Mouse (Mus musculus): ENCODE measurements around the gene Gstp3.
"Not testable (repeated sequence)": the region's sequence is repeated elsewhere in the genome, so short reads cannot be mapped to it uniquely, and the experiment has no call there.

Gene Gstp3

DNA sequence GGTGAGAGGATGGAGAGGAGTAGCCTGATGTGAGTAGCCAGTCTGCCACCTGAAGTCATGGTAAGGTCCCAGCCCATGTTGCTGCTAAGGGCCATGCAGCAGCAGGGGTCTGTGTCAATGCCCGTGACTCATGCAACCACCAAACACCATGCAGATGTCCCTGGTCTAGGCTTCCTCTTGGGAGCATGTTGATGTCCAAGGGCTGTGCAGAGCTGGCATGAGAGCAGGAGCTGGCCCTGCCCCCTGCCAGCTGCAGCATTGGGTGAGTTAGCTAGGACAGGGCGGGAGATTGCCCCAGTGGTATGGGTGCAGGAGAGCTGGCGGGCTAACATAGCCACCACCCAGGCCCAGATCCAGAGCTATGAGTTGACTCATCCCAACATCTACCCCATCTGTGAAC is 31.1 kb upstream of the Gstp3 start:
- DNase-seq (ENCODE audit: low spot score in 2 of 2) = no peak

DNA sequence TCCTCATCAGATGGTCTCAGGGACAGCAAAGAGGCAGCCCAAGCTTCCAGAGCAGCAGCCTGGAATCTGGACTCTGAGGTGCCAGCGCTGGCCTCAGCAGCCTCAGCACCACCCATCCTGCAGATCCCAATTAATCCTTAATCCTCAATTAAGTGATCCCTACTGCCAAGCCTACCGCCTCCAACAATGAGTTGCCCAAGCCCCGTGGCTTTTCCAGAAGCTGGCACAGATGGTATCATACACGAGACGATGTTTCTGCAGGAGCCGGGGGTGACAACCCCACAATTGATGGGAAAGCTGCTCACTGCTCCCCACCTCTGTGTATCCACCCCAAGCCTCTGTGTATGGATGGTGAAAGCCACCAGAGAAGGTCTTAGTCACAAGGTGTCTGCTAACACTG is 29.8 kb upstream of the Gstp3 start:
- DNase-seq (ENCODE audit: low spot score in 2 of 2) = peak in 1 of 2 experiments; percentile 4

DNA sequence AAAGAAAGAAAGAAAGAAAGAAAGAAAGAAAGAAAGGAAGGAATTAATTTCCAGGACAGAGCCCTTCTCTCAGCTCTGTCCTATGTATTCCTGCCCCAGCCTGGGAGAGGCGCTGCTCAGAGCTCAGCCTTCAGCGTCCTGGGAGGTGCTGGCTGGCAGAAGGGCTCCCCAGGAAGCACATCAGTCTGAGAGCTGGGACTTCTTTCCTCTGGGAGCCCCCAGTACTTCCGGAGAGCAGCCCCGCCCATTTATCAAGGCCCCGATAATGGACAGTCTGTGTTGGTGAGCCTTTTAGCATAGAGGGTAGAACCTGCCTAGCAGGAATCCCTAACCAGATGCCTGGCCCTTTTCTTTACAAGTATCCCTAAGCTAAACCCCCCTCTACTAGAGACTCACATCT is 28.8 kb upstream of the Gstp3 start:
- no peak for DNase-seq (ENCODE audit: low spot score in 2 of 2)

DNA sequence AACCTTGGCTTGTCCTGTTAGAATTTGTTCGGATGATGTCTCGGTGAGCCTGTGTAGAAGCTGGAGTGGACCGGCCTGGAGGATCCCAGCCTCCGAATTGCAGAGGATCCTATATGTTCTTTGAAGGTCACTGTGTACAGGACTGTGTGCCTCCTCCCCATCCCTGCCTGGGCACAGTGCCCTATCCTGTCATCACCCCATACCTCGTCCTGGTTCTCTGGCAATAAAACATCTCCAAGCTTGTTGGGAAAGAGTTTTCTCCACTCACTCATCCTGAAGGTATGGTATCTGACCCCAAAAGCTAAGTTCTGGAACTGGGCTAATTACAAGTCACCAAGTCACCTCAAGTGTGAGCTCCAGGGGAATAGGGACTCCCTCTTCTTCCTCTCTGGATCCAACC is 27.7 kb upstream of the Gstp3 start:
- no peak for DNase-seq (ENCODE audit: low spot score in 2 of 2)

DNA sequence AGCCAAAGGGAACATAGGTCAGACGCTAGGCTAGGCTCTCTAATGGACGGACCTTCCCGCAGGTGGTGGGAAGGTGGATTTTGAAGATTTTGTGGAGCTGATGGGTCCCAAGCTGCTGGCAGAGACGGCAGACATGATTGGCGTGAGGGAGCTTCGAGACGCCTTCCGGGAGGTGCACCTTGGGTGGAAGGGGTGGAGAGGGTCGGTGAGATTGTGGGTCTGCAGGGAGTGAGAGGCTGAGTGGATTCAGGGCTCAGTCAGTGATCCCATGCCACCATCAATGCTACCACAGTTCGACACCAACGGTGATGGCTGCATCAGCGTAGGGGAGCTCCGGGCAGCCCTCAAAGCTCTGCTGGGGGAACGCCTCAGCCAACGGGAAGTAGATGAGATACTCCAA is 26.8 kb upstream of the Gstp3 start:
- DNase-seq (ENCODE audit: low spot score in 2 of 2) = no peak

DNA sequence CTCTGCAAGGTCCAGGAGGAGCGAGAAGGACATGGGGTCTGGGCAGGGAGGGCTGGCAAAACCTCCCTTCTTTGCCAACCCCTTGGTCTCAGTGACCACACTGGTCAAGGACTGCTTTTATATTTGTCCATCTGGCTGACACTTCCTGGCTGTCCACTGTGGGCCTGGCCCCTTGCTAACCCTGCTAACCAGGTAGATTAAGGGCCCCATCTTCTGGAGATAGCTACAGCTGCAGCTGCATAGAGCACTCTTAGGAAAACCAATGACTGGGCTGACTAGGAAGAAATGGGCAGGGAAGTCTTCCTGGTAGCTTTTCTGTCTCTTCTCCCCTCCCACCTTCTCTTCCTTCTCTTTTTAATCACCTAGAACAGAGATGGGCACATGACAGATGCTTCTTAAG is 25.6 kb upstream of the Gstp3 start:
- DNase-seq (ENCODE audit: low spot score in 2 of 2) = no peak

DNA sequence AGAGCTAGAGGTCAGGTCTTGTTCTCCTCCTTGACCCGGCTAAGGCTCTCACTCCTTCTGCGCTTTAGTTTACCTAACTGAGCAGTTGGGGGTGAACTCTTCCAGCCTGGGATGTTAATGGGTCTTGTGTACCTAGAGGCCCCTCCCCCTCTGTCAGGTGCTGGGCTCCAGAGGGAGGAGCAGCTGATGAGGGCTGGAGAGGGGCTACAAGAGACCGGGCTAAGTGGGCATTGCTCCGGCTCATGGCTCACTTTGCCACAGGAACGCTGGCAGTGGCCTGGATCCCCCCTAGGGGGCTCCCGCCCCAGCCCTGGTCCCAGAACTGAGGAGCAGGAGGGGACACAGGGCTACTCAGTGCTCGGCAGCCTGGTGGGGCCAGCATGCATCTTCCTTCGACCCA is 24.5 kb upstream of the Gstp3 start:
- no peak for DNase-seq (ENCODE audit: low spot score in 2 of 2)

DNA sequence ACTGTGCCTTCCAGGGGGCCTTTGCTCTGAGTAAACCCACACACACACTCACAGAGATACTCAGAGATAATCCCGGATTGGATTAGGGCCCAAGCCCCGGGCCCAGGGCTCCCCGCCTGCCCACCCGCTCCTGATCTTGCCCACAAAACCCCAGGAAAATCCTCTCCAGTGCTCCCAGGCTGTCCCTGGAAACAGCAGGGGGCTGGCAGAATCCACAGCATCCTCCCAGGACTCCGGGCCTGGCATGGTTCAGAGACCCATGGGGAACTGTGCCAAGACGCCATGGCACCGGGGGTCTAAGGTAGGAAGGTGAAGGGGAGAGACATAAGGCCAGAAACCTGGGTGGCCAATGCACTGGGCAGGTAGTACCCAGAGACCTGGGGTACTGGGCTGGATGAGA is 23.9 kb upstream of the Gstp3 start:
- DNase-seq (ENCODE audit: low spot score in 2 of 2) = no peak

DNA sequence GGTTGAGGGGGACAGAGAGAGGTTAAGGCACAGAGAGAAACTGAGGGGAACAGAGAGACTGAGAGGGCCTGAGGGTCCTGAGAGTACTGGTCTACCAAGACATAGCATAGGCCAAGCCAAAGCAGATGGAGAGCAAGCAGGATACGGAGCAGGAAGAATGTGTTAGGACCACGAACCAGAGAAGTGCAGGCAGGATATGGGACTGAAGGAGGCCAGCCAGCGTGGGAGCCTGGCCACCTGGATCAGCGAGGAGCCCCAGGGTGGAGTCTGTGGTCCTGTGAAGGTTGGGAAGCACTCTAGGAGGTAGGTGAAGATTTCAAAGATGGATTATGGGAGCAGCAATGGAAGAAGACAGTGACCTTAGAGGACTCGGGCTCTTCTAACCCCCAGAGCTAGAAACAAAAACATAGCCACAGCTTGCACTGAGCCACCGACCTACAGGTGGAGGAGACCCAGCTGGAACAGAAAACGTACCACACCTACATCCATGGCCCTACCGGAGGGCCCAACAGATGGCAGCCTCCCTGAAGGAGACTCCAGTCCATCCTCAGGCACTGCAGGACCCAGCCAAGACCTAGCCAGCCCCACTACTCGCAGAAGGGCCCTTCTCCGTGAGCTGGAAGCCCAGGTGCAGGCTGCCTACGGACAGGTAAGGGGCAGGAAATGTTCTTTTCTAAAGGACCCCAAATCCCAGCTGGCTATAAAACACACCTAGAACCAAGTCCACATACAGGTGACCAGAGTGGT is 23.0 kb upstream of the Gstp3 start:
- DNase-seq (ENCODE audit: low spot score in 2 of 2) = no peak

DNA sequence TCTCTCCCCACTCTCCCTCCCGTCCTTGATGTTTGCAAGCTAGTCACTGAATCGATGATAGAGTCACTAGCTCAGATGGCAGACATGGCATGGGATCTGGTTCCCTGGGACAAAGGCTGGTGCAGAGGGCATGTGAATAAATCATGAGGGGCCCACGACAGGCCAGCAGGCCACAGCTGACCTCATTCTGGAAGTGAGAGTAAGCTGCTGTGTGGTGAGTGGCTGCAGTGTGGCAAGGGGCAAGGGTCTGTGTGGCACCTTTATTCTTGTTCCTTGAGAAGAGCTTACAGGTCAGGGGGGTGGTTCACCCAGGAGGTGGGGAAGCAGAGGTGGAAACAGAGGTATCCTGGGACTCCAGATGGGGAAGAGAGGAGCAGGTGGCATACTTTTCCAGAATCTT is 22.0 kb upstream of the Gstp3 start, which contains the start of gene Cabp2:
Cabp2 (plus strand) TSS at position 185 of the 400 bp plus-strand sequence.
- DNase-seq (ENCODE audit: low spot score in 2 of 2) = no peak

DNA sequence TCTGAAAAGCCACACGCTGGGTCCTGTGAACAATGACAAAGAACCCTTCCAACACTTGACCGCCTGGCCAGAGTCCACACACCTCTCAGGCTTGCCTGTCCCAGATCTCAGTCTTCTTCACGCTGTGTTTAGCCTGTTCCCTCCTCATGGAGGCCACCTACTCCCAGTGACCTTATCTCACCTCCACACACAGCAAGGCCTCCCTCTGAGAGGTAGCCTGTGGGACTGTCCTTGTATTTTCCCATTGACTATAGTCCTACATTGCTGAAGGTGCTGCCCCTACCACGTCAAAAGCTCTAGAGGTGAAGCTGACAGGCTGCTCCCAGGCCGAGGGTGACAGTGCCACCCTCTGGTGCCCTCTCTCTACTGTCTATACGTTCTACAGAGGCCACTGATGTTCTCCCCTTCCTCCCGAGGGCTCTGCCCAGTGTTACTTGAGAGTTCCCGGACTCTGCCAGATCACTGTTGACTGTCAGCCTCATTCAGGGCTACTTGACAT is 21.2 kb upstream of the Gstp3 start:
- no peak for DNase-seq (ENCODE audit: low spot score in 2 of 2)

DNA sequence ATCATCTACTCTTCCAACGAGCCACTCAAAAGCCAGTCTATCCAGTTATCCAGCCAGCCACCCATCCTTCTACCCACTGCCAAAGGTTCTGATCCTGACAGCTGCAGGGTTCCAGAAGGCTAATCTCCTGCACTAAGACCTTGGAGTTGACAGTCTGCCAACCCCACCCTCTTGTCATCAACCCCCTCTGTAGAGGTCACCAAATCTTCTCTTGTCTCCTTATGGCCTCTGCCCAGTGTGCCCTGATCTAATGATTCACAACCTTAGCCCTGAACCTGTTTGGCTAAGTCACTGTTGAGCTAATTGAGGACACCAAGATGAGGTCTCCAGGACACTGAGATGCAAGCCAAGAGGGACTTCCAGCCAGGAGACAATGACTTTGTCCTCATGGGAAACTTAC is 20.2 kb upstream of the Gstp3 start:
- DNase-seq (ENCODE audit: low spot score in 2 of 2) = no peak

DNA sequence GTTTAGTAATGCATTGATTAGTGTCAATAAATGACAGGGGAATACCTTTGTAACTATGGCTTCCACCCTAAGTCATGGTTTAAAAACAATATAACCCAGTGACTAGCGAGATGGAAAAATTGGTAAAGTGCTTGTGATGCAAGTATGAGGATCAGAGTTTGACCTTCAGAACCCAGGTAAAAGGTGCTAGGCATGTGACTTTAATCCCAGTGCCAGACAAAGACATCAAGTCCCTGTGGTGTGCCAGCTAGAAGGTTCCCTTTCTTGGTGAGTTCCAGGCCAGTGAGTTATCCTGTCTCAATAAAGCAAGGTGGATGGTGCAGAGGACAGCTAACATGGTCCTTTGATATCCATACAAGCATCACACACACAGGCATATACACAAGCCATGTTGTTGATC is 16.2 kb upstream of the Gstp3 start:
- DNase-seq (ENCODE audit: low spot score in 2 of 2) = no peak

DNA sequence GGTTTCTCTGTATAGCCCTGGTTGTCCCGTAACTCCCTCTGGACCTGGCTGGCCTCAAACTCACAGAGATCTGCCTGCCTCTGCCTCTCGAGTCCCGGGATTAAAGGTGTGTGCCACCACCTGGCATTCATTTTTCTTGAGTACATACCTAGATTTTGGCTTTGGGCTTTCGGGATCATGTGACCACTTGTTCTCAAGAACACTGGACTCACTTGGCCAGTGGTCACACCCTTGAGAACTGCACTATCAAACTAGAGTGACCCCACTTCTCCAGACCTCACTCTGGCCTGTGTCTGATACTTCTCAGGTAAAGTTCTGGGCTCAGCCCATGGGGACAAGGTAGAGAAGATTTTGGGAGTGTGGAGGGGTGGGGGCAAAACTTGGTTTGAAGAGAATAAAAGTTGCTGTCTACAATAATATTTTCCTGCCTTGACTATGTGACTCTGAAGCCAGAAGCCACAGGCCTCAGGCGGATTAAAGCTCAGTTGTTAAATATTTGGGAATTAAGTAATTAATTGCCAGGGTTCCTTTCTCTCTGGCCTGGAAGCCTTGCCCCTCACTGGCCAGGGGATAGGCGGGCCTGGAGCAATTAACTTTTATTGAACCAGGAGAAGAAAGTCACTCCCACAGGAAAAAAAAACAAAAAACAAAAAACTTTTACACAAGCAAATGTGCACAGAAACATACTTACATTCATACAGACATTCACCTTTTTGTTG is 13.5 kb upstream of the Gstp3 start:
- no peak for DNase-seq (ENCODE audit: low spot score in 2 of 2)

DNA sequence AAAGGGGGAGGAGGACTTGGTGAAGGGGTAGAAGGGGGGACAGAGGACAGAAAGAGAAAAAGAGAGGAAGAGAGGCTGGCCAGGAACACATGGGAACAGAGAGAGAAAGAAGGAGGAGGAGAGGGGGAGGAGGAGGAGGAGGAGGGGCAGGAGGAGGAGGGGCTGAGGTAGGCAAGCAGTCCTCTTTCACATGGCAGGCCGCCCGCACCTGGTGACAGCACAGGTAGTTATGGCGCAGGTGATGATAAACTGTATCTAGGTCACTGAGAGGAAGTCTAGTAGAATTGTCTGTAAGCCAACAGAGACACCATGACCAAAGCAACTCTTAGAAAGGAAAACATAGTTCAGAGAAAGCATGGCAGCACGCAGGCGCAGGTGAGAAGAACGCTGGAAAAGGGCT is 12.0 kb upstream of the Gstp3 start:
- no peak for DNase-seq (ENCODE audit: low spot score in 2 of 2)

DNA sequence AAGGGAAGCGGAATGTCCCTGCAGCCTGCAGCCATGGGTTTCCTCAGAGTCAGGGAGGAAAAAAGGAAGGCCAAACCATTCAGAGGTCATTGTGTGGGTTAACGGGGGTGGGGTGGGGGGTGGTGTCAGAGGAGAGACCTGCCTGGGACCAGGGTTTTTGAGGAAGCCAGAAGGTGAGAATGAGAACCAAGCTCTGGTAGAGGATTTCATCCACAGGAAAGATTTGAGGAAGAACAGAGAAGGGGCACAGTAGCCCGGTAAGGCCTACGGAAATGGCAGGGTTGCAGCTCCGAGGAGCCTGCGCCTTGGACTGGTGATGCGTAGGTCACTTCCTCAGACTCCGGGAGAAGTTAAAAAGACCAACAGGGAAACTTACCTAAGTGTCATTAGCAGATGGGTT is 11.4 kb upstream of the Gstp3 start:
- DNase-seq (ENCODE audit: low spot score in 2 of 2) = no peak

DNA sequence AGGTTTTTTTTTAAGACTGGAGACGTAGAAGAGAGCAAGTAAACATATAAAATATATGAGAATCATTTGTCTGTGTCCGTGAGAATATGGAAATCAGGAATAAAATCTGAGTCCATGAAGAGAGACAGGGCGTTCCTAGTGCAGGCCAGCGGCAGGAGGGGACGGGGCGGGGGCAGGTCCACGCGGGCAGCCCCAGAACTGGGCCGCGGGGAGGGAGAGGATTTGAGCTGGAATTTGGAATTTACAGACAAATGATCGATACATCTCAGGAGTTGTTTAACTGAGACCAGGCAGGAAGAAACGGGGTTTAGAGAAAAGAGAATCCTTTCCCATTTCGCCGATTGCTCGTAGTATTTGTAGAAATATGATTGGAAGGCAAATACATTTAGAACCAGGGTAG is 10.9 kb upstream of the Gstp3 start:
- DNase-seq (ENCODE audit: low spot score in 2 of 2) = no peak

DNA sequence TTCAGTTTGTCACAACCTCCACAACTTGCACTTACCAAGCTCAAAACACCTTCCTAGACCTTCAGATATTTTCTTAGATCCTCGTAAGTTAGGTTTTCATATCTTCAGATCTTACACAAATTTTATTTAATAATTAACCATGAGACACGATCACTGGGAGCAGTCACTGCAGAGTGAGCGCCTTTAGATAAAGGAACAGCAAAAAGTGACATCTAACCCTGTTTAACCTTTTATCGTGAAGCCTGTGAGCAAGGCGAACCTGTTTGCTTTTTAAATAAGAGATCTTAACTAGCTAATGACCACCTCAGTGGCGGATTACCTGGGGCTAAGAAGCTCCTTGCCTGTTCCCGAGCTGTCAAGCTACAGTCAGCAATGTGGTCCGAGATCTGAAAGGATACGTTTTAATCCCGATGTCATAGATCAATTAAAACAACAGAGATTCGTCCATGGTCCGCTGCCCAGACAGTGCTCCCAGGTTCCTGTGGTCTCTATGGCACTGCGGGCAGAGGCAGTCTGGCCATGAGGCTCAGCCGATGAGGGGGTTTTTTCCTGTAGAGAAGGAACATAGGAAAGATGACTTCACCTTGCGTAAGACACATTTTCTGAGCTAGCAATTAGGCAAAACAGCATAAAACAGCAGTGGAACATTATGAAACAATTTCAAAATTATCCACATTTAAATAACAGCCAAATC is 9.5 kb upstream of the Gstp3 start:
- DNase-seq (ENCODE audit: low spot score in 2 of 2) = no peak

DNA sequence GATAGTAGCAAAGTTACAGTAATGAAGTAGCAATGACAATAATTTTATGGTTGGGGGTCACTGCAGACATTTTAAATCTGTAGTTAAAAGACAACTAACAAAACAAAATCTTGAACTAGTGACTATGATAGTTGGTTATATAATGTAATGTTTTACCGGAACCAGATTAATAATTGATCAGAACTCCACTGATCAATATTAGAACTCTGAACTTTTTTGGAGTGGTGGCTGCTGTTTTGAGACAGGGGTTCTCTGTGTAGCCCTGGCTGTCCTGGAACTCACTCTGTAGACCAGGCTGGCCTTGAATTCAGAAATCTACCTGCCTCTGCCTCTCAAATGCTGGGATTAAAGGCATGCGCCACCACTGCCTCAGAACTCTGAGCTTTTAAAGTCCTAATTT is 8.9 kb upstream of the Gstp3 start:
- DNase-seq (ENCODE audit: low spot score in 2 of 2) = not testable (repeated sequence)

DNA sequence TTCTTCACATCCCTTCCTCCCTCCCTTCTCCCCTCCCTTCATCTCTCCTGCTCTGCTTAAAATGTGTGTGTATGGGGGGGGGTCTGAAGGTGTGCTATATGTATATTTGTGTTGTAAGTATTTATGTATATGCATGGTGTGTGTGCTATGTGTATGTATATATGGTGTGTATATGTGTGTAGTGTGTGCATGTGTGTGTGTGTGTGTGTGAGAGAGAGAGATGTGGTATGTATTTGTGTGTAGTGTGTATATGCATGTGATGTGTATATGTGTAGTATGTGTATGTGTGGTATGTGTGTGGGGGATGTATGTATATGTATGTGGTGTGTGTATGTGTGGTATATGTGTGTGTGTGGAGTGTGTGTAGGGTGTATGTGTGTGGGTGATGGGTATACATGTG is 7.5 kb upstream of the Gstp3 start:
- DNase-seq (ENCODE audit: low spot score in 2 of 2) = no peak

DNA sequence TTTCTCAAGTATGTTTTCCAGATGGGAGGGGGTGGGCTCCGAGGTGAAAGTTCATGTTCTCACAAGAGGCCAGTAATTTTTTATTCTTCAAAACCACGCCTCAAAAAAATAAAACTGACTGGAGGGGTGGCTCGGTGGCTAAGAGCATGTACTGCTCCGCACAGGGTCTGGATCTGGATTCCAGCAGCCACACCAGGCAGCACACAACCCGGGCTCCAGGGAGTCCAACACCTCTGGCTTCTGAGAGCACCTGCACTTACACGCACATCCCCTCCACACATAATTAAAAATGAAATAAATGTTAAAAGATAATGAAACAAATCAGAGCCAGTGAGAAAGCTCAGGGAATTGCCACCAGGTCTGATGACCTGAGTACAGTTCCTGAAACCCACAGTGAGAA is 6.9 kb upstream of the Gstp3 start:
- no peak for DNase-seq (ENCODE audit: low spot score in 2 of 2)

DNA sequence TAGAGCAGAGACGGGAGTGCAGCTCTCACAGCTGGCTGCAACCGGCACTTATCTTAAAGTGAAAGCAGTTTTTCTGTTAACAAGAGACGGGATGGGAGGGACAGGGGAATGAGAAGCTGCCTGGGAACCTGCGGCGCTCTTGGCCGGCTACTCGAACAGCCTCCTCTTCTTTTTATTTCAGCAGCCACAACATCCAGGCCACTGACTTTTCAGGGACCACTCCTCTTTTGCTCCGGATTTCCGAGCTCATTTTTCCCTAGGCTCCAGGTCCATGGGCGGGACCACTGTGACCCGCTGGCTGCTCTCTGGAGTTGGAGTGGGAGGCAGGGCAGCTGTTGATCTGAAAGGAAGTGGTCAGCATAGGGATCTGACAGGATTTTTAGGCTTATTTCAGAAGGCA is 5.1 kb upstream of the Gstp3 start:
- DNase-seq (ENCODE audit: low spot score in 2 of 2) = not testable (repeated sequence)

DNA sequence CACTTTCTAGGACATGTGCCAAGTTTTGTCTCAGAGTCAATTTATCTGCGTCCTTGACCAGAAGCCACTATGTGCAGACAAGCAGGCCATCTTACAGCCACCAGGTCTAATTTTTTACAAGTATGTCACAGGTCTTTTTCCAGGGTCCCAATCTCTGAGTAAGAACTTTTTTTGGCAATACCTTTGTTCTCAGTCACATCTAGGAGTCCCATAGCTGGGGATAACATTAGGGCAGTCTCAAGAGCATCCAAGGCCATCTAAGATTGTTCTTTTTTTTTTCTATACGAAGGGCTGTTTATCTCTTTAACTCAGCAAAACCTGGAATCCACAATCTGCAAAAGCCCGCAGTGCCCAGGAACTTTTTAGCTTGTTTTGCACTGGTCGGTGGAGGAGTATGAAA is 4.0 kb upstream of the Gstp3 start:
- DNase-seq (ENCODE audit: low spot score in 2 of 2) = not testable (repeated sequence)
